Mouse (Mus musculus) mesoderm, embryonic 11.5 days (tissue): ENCODE results near the gene Bmp10.
"Not testable (repeated sequence)": the region's sequence is repeated elsewhere in the genome, so short reads cannot be mapped to it uniquely, and the experiment has no call there.

Experiments used
- DNase-seq: peaks from one replicate; pipeline ENCODE4 v3.0.0-alpha.2; 2012; ENCODE audit warnings: low read depth, low spot score

Bmp10 gene

DNA sequence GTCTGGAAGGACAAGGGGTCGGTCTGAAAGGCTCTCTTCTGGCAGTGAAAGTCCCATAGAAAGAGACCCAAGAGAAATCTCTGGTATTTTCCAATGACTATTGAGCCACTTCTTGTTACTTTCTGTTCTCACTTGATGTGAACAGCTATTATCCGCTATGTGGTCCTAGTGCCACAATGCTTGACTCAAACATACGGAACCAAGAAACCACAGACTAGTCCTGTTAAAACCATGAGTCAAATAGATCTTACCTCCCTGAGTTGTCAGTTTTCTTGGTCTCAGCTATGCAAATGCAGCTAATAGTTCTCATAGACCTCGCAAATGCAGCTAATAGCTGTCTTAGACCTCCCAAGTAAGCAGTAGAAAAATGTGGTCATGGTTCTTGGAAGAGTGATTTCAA lies 18.4 kb downstream of the Bmp10 start:
- no peak for DNase-seq

- no peak for DNase-seq
Measured at GRCm38 (mm10) chr6:87449534-87449933, 20.7 kb downstream of the Bmp10 start.

- peak; percentile 7 for DNase-seq
Measured at GRCm38 (mm10) chr6:87451016-87451415, 22.2 kb downstream of the Bmp10 start.

DNA sequence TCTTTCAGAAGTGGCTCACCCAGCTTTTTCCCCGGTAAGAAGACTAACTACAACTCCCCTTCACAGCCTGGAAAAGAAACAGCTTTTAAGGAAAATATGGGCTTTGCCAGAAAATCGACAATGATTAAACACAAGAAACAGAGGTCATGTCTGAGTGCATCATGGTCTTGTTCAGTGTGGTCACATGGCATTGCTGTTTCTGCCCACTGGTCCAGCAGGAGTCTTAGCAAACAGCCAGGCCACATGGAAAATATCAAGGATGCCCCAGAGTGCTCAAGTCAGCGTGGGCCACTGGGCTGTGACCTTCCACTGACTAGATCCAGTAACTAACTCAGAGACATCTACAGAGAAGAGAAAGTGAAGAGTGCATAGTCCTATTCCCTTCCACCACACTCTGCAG lies 23.0 kb downstream of the Bmp10 start:
- no peak for DNase-seq

DNA sequence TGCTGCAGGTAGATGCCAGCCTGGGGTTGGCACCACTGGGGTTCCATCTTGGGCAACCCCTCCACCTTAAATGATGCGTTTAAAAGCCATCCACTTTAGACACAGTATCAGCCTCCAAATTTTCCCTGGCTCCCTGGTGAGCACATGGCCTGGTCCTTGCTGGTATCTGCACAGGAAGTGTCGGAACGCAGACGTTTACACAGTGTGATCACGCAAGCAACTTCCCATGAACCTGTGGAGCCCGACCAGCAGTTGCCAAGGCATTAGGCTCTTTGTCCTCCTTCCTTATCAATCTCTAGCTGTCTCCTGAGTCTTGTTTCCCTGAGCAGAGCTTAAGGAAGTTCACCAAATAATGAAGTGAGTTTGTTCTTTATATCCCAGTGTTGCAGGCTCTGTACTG lies 26.7 kb downstream of the Bmp10 start:
- no peak for DNase-seq

DNA sequence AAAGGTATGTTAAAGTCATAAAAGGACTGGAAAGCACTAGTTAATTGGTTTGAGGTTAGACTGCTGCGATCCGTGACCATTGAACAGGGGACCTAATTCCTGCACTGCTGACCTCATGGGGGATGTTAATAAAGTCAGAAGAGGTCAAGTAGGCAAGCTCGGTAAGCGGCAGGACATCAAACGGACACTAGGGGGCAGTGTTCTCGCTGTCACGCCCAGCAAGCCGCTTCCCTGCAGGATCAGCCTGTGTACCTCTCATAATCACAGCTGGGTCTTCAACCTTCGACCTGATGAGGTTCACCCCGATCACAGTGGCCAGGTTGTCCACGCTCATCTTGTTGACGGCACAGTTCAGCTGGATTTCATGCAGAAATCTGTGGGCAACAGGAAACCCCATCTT lies 37.4 kb downstream of the Bmp10 start:
- DNase-seq = peak; percentile 86

- DNase-seq = no peak
Measured at GRCm38 (mm10) chr6:87467373-87467772, 38.6 kb downstream of the Bmp10 start.

DNA sequence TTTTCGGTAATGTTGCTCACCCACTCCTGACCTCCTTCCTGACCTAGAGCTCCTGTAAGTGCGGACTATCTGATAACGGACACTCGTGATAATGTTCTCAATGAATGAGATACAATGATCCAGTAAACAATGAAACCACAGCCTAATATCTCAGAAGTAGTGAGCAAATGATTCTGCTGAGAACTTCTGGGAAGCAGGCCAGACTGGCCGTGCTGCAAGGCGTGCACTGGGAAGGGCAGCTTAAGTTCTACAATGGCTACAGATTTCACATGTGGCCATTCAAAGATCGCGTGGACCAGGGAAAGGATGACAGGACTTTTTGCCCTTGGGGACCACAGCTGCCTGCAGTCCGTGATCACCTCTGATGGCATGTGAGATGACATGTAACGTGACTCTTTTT lies 39.6 kb downstream of the Bmp10 start:
- DNase-seq = no peak

- not testable (repeated sequence) for DNase-seq
Measured at GRCm38 (mm10) chr6:87470098-87470497, 41.3 kb downstream of the Bmp10 start.

DNA sequence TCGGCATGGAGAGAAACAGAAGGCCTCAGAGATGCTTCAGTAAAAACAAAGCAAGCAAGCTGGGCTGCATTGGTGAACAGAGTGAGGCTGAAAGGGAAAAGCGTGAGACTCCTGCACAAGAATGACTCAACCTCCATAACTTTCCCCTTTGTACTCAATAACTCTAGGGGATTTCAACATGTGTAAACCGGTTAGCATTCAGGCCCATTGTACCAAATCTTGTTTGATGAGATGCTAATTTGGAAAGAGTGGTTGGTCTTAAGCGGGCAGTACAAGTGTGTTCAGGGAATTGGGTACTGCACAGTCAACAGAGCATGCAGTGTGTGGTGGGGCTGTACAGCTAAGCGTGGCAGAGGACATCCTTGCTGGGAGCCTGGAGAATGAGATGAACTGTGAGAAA lies 46.4 kb downstream of the Bmp10 start:
- DNase-seq = no peak

GRCm38 (mm10) chr6:87478847-87479246 lies 50.1 kb downstream of the Bmp10 start:
- DNase-seq = no peak

GRCm38 (mm10) chr6:87479291-87479999 lies 50.7 kb downstream of the Bmp10 start:
- no peak for DNase-seq

DNA sequence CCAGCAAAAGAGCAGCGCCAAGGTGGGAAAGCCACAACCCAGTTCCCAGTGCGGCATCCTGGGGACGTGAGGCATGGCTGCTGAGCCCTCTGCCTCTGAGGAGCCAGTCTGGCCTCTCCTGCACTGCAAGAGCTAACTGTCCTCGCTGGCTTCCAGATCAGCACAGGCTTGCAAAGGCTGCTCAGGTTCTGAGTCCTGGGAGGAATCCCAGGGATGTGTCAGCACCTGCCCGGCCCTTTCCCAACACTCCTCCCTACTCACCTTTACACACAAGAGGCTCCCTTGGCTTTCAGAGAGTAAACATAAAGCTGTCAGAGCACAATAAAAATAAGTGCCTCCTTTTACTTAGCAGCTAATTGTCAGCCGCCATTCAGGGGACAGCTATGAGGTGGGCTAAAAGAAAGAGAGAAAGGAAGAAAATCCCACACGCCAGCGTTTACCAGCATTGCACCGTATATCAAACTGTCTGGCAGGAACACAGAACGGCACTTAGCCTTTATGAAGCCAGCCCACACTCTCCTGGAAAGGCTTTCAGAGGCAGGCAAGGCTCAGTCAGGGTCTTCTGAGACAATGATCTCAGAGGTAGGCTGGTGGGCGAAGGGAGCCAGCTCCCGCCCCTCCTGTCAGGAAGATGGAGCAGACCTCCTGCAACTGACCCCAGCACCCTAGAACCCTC lies 54.6 kb downstream of the Bmp10 start:
- peak; percentile 39 for DNase-seq

DNA sequence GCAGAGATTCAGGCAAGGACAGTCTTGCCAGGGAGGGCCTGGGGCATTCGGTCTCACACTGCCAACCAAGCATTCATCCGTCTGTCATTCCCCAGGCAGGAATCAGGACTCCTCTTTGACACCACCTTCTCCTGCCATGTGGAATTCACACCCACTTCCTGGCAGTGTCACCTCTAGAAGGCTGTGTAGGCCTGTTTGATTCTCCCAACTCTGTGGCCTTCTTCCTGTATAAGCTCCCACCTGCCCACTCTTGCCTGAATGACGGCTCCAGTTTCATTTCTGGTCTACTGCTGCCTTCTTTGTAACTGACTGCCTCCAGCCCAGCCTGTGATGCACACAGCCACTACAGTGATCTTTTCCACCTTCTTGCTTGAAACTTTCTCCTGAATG lies 55.1 kb downstream of the Bmp10 start:
- no peak for DNase-seq

DNA sequence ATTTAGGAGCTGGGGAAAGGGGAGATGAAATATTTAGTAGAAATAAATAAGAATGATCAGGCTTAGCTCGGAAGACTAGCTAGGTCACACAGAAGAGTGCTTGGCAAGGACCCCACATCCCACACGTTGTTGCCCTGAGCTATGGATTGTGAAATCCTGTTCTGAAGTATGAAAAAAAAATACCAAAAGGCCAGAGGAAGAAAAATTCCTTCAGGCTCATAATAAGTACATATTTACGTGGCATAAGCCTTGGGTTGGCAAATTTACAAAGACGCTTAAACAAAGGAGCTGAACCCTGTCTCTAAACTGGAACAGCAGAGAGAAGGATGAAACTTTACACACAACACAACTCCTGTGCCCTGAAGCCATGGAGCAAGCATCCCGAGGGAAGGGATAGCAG lies 56.0 kb downstream of the Bmp10 start:
- DNase-seq = no peak
